Mouse (Mus musculus) CH12.LX (cell line): ENCODE measurements around the gene Fcgr2b. TPM values are rescaled to one million over a fixed set of nuclear protein-coding genes. Genes with fewer than 3 reads are reported as not detected.
A peak's percentile ranks its signal among the peaks of the same experiment; 100 is the strongest.

Source experiments
- DNase-seq: peaks from one replicate; pipeline ENCODE4 v3.0.0-alpha.2; 2013; ENCODE audit errors: extremely low read depth
- H3K27ac ChIP-seq: 2 replicates; pipeline ENCODE4 v1.5.1; 2012; ENCODE audit warnings: low read depth, mild to moderate bottlenecking, control low read depth, moderate library complexity; ENCODE audit not compliant: insufficient read depth
- H3K27me3 ChIP-seq: replicated peaks from 2 replicates; pipeline ENCODE3; 2012; ENCODE audit warnings: inconsistent platforms
- H3K36me3 ChIP-seq, 2 experiments: replicated peaks in 1 of 2; 2 replicates each; pipeline versions ENCODE3 to v1.6.1; 2012; ENCODE audit warnings: inconsistent platforms in 1 of 2, low read length in 1 of 2, mild to moderate bottlenecking in 1 of 2, mixed read lengths in 1 of 2, moderate library complexity in 1 of 2; ENCODE audit not compliant: control insufficient read depth in 1 of 2, insufficient read depth in 1 of 2
- H3K4me1 ChIP-seq, 2 experiments: 2 replicates each; pipeline ENCODE4 v1.6.1; 2012; ENCODE audit warnings: inconsistent platforms in 1 of 2, moderate library complexity in 1 of 2; ENCODE audit not compliant: insufficient read depth in 2 of 2, control insufficient read depth in 1 of 2
- H3K4me2 ChIP-seq: 2 replicates; pipeline ENCODE4 v1.6.1; 2012; ENCODE audit warnings: low read depth, mild to moderate bottlenecking, control low read depth; ENCODE audit not compliant: poor library complexity, insufficient read depth, severe bottlenecking
- H3K4me3 ChIP-seq, 3 experiments: fragments of 150-350 bp in 1 of 3; sonication (generic) in 1 of 3; replicated peaks in 1 of 3; 2 replicates each; pipeline versions ENCODE3 to v1.5.1; 2011 to 2012; ENCODE audit warnings: low read depth in 2 of 3, low read length in 2 of 3, mild to moderate bottlenecking in 2 of 3, moderate library complexity in 2 of 3, control low read depth in 1 of 3, improper control_type of control experiment in 1 of 3, inconsistent platforms in 1 of 3, mixed read lengths in 1 of 3; ENCODE audit not compliant: poor library complexity in 1 of 3
- H3K79me2 ChIP-seq: replicated peaks from 2 replicates; pipeline ENCODE4 v1.6.1; 2012; ENCODE audit warnings: mild to moderate bottlenecking, moderate library complexity; ENCODE audit not compliant: control insufficient read depth, poor library complexity, insufficient read depth, severe bottlenecking; ENCODE audit errors: extremely low read depth
- H3K9ac ChIP-seq: 2 replicates; pipeline ENCODE4 v1.6.1; 2012; ENCODE audit warnings: low read depth, mild to moderate bottlenecking, control low read depth, moderate library complexity; ENCODE audit not compliant: insufficient read depth
- H3K9me3 ChIP-seq: replicated peaks from 2 replicates; pipeline ENCODE3; 2012; ENCODE audit warnings: low read length, inconsistent platforms, mixed read lengths
- CHD1 ChIP-seq: IDR thresholded peaks from 2 replicates; pipeline ENCODE4 v1.6.1; 2012; ENCODE audit warnings: low read depth, low read length, improper control_type of control experiment, inconsistent platforms
- CTCF ChIP-seq, 2 experiments: IDR thresholded peaks in 1 of 2; conservative IDR thresholded peaks in 1 of 2; 2 replicates each; pipeline ENCODE4 v1.5.1; 2011 to 2012; ENCODE audit warnings: low read depth in 2 of 2, low read length in 2 of 2, improper control_type of control experiment in 1 of 2, inconsistent platforms in 1 of 2, mild to moderate bottlenecking in 1 of 2, moderate library complexity in 1 of 2
- ELF1 ChIP-seq: IDR thresholded peaks from 2 replicates; pipeline ENCODE4 v1.6.1; 2014; ENCODE audit warnings: low read depth, mild to moderate bottlenecking, inconsistent platforms, low read length, improper control_type of control experiment
- EP300 ChIP-seq: IDR thresholded peaks from 2 replicates; pipeline ENCODE4 v1.6.1; 2011; ENCODE audit warnings: low read length, improper control_type of control experiment
- ETS1 ChIP-seq: conservative IDR thresholded peaks from 2 replicates; pipeline ENCODE4 v1.6.1; 2012; ENCODE audit warnings: low read depth, mild to moderate bottlenecking, inconsistent platforms, low read length, improper control_type of control experiment, moderate library complexity
- HCFC1 ChIP-seq: IDR thresholded peaks from 2 replicates; pipeline ENCODE4 v1.6.1; 2012; ENCODE audit warnings: low read depth, mild to moderate bottlenecking, inconsistent platforms, low read length, improper control_type of control experiment
- IRF4 ChIP-seq: IDR thresholded peaks from 2 replicates; pipeline ENCODE4 v1.6.1; 2014; ENCODE audit warnings: low read depth, mild to moderate bottlenecking, inconsistent platforms, low read length, improper control_type of control experiment
- JUN ChIP-seq: IDR thresholded peaks from 2 replicates; pipeline ENCODE4 v1.6.1; 2011; ENCODE audit warnings: low read depth, mild to moderate bottlenecking, low read length, improper control_type of control experiment, moderate library complexity; ENCODE audit not compliant: insufficient read depth
- JUND ChIP-seq: conservative IDR thresholded peaks from 2 replicates; pipeline ENCODE4 v1.6.1; 2011; ENCODE audit warnings: low read depth, low read length, improper control_type of control experiment
- KAT2A ChIP-seq: IDR thresholded peaks from 2 replicates; pipeline ENCODE4 v1.6.1; 2012; ENCODE audit warnings: low read length, improper control_type of control experiment, inconsistent platforms; ENCODE audit not compliant: insufficient replicate concordance
- MAX ChIP-seq: IDR thresholded peaks from 2 replicates; pipeline ENCODE4 v1.6.1; 2011; ENCODE audit warnings: low read length, improper control_type of control experiment
- MYC ChIP-seq: IDR thresholded peaks from 2 replicates; pipeline ENCODE4 v1.6.1; 2011; ENCODE audit warnings: low read depth, mild to moderate bottlenecking, improper control_type of control experiment, low read length
- NRF1 ChIP-seq: IDR thresholded peaks from 2 replicates; pipeline ENCODE4 v1.6.1; 2014; ENCODE audit warnings: low read depth, mild to moderate bottlenecking, inconsistent platforms, low read length, improper control_type of control experiment, moderate library complexity
- POLR2A ChIP-seq: IDR thresholded peaks from 2 replicates; pipeline ENCODE4 v1.6.1; 2011; ENCODE audit warnings: low read depth, mild to moderate bottlenecking, improper control_type of control experiment, low read length
- RCOR1 ChIP-seq: conservative IDR thresholded peaks from 2 replicates; pipeline ENCODE4 v1.6.1; 2012; ENCODE audit warnings: low read depth, mild to moderate bottlenecking, inconsistent platforms, low read length, improper control_type of control experiment
- TBP ChIP-seq: conservative IDR thresholded peaks from 2 replicates; pipeline ENCODE4 v1.6.1; 2011; ENCODE audit warnings: low read depth, low read length, improper control_type of control experiment
- TCF12 ChIP-seq: IDR thresholded peaks from 2 replicates; pipeline ENCODE4 v1.6.1; 2014; ENCODE audit warnings: low read depth, mild to moderate bottlenecking, inconsistent platforms, low read length, improper control_type of control experiment
- UBTF ChIP-seq: IDR thresholded peaks from 2 replicates; pipeline ENCODE4 v1.6.1; 2012; ENCODE audit warnings: low read depth, mild to moderate bottlenecking, inconsistent platforms, low read length, improper control_type of control experiment, moderate library complexity
- USF1 ChIP-seq: IDR thresholded peaks from 2 replicates; pipeline ENCODE4 v1.6.1; 2014; ENCODE audit warnings: low read depth, mild to moderate bottlenecking, inconsistent platforms, low read length, improper control_type of control experiment
- USF2 ChIP-seq: conservative IDR thresholded peaks from 2 replicates; pipeline ENCODE4 v1.6.1; 2011; ENCODE audit warnings: low read depth, low read length, improper control_type of control experiment
- ZC3H11A ChIP-seq: IDR thresholded peaks from 2 replicates; pipeline ENCODE4 v1.6.1; 2012; ENCODE audit warnings: low read depth, mild to moderate bottlenecking, inconsistent platforms, low read length, improper control_type of control experiment
- ZNF384 ChIP-seq: IDR thresholded peaks from 2 replicates; pipeline ENCODE4 v1.6.1; 2012; ENCODE audit warnings: low read depth, low read length, improper control_type of control experiment, inconsistent platforms
- dilution Hi-C: fragments of 300-500 bp; cut with MboI; formaldehyde crosslinking; loops from 2 replicates; pipeline ENCODE4 v1.14.3; 2020; ENCODE audit warnings: low sequenced_read_pairs; ENCODE audit not compliant: extremely low pct_unique_long_range_greater_than_20kb, extremely low pct_ligation_motif_present
- in situ Hi-C: fragments of 300-500 bp; cut with MboI; formaldehyde crosslinking; loops from 3 replicates; pipeline ENCODE4 v1.14.3; 2019; ENCODE audit warnings: low sequenced_read_pairs, low pct_ligation_motif_present, low pct_unique_long_range_greater_than_20kb, mixed read lengths
- polyA plus RNA-seq: library from polyadenylated mRNA; unstranded; fragments of >175 nt; gene quantifications from 2 replicates; pipeline ENCODE4 v1.2.1, GENCODE M21; 2012; ENCODE audit warnings: low read depth; ENCODE audit not compliant: insufficient read length
- total RNA-seq, 2 experiments: library from RNA; depleted of rRNA; stranded (reverse); fragments of 300-350 nt in 1 of 2; fragments of >200 nt in 1 of 2; gene quantifications; 2 replicates each; pipeline ENCODE4 v1.2.3; 2012 to 2014

The Fcgr2b gene
- total and polyA plus RNA-seq, 3 experiments: 20.2 to 44.3 (median 29.5) TPM

DNA sequence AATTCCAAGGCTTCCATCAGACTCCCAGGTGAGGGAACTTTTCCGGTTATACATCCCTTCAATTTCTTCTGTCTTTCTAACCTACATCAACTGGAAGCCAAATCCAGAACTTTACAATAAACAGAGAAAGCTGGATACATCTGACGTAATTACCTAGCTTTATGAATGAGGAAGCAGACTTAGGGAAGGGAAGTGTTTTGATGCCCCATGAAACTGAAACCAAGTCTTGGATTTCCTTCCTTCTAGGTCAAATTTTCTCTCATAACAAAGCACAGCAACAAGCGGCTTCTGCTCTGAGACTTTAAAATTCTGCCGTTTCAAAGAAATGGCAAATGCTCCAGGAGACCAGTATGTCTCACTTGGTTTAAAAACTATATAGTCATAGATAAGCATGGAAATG is 30.0 kb upstream of the Fcgr2b start:
- dilution Hi-C loops: no loop called here
- peak overlapping the region; percentile 89 for H3K27ac ChIP-seq

DNA sequence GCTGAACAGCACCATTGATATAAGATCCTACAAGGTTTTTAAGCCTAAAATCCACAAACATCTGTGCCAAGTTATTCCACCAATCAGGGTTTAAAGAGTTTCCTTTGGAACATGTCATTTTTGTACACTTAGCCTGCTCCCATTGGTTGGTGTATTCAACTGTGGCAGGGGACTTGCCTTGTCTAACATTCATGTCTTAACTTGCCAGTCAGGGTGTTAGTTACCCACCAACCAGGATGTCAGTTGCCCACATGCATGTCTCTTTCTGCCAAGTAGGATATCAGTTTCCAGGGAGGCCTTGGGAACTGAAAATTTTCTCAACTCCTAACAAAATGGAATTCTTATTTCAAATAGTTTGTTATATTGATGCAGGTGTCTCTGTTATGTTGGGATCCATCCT is 29.2 kb upstream of the Fcgr2b start:
- no peaks in the 10 kb centered on the region for H3K36me3 ChIP-seq
- H3K27ac ChIP-seq: peak overlapping the region; percentile 89
- peak; percentile 70 for DNase-seq
- no peak for TF ChIP-seq USF2
- peak; percentile 46; the same call in 1 of the 2 replicates for TF ChIP-seq POLR2A
- TF ChIP-seq UBTF: no peak
- no peak for TF ChIP-seq MYC
- no peak for TF ChIP-seq KAT2A
- no peak for TF ChIP-seq ZNF384
- peak; percentile 57; the same call in 1 of the 2 replicates for TF ChIP-seq IRF4
- TF ChIP-seq ZC3H11A: no peak
- 0 out of 2 replicates have a peak, but pooled peaks have one; percentile 13 for TF ChIP-seq NRF1
- TF ChIP-seq TBP: peak; percentile 62; the same call in 1 of the 2 replicates
- 0 out of 2 replicates have a peak, but pooled peaks have one; percentile 15 for TF ChIP-seq HCFC1
- peak; percentile 20; the same call in 1 of the 2 replicates for TF ChIP-seq ETS1
- TF ChIP-seq CHD1: peak; percentile 97
- TF ChIP-seq EP300: peak; percentile 60
- peak; percentile 50; the same call in 1 of the 2 replicates for TF ChIP-seq TCF12
- no peak for TF ChIP-seq CTCF (conservative IDR thresholded peaks at IDR 0.05 in 1 of 2, IDR thresholded peaks at IDR 0.05 in 1 of 2; ENCODE audit: low read depth in 2 of 2, low read length in 2 of 2)
- in situ Hi-C loops (no loop called here), dilution Hi-C loops (no loop called here)
- peaks cover 24 to 35% of the 10 kb centered on the region in 2 experiments for H3K4me1 ChIP-seq
- H3K4me2 ChIP-seq: peak overlapping the region; percentile 69
- H3K4me3 ChIP-seq: no peak overlapping the region
- H3K79me2 ChIP-seq: no peaks in the 10 kb centered on the region
- H3K27me3 ChIP-seq: no peaks in the 10 kb centered on the region
- H3K9ac ChIP-seq: peak overlapping the region; percentile 62; the same call in 1 of the 2 replicates
- peaks cover 6% of the 10 kb centered on the region for H3K9me3 ChIP-seq

More for the DNA sequence above, 30.0 kb upstream of the Fcgr2b start:
- H3K9me3 ChIP-seq: peaks cover 6% of the 10 kb centered on the region
- peak; percentile 33 for DNase-seq
- H3K36me3 ChIP-seq: no peaks in the 10 kb centered on the region
- no peak overlapping the region; the same call in 1 of the 2 replicates for H3K4me2 ChIP-seq
- H3K4me3 ChIP-seq: no peak overlapping the region
- H3K27me3 ChIP-seq: no peaks in the 10 kb centered on the region
- TF ChIP-seq UBTF (no peak), ELF1 (peak; percentile 37; the same call in 1 of the 2 replicates), ETS1 (peak; percentile 41), EP300 (peak; percentile 64), JUN (peak; percentile 27; the same call in 1 of the 2 replicates), JUND (0 out of 2 replicates have a peak, but pooled peaks have one; percentile 39), MAX (no peak), RCOR1 (0 out of 2 replicates have a peak, but pooled peaks have one; percentile 32), USF1 (no peak), IRF4 (peak; percentile 74)
- in situ Hi-C loops: no loop called here
- H3K4me1 ChIP-seq: peaks cover 24 to 35% of the 10 kb centered on the region in 2 experiments
- H3K9ac ChIP-seq: peak overlapping the region; percentile 32; the same call in 1 of the 2 replicates
- H3K79me2 ChIP-seq: no peaks in the 10 kb centered on the region
